9 mouse cellular contexts compared by ENCODE assay signal in the genomic region with DNA sequence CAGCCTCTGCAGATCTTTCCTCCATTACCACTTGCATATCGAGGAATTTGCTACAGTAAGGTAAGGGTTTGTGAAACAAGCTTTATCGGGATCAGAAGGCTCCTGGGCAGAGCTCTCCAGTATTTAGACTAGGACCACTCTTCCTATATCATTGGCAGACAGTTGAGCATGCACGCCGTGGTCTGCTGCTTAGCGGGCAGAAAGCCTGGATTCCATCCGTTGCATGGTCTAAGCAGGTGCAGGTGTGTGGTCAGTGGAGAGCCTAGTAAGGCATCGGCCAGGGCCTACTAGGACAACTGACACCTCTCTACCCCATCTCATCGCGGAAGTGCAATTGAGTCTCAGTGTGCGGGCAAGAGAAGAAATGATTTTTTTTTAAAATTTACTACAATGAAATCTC. TPM values are rescaled to one million over a fixed set of nuclear protein-coding genes. Genes with fewer than 3 reads are reported as not detected.
DNase-seq lines count a peak whose midpoint lies in the region; ATAC-seq and TF ChIP-seq lines count a peak whose summit lies in the region.
"Had no signal": no experiment of that assay in that cellular context is flagged by ENCODE, and none has a peak within 500 bp of the region (broad histone marks: within the 10 kb centered on the region; RNA-seq: fewer than 3 reads in every experiment).

No protein-coding gene starts in this region.

- H3K9ac ChIP-seq in heart, embryonic 11.5 days (ENCODE audit: low read depth, low read length) = no peak overlapping the region
- peak overlapping the region; percentile 26; the same call in 1 of the 2 replicates for H3K9ac ChIP-seq in forebrain, embryonic 13.5 days
- H3K9ac ChIP-seq in limb, embryonic 14.5 days (ENCODE audit: low read depth, low read length, severe bottlenecking) = 0 out of 2 replicates have a peak overlapping the region, but pooled peaks have one; percentile 29

- H3K4me1 ChIP-seq in heart, embryonic 11.5 days (ENCODE audit: control insufficient read depth, insufficient read depth, low read length) = no peaks in the 10 kb centered on the region; the same call in 1 of the 2 replicates
- peaks cover 15% of the 10 kb centered on the region for H3K4me1 ChIP-seq in forebrain, embryonic 13.5 days
- H3K4me1 ChIP-seq in limb, embryonic 14.5 days (ENCODE audit: control insufficient read depth, insufficient read depth, low read length) = peaks cover 9% of the 10 kb centered on the region

- no peaks in the 10 kb centered on the region for H3K9me3 ChIP-seq in heart, embryonic 11.5 days (replicated peaks; ENCODE audit: control insufficient read depth, low read length)
- no peaks in the 10 kb centered on the region for H3K9me3 ChIP-seq in forebrain, embryonic 13.5 days (replicated peaks)
- no peaks in the 10 kb centered on the region for H3K9me3 ChIP-seq in limb, embryonic 14.5 days (ENCODE audit: control insufficient read depth, low read length)

- no peak overlapping the region for H3K27ac ChIP-seq in heart, embryonic 11.5 days (ENCODE audit: low read depth, low read length)
- no peak overlapping the region for H3K27ac ChIP-seq in forebrain, embryonic 13.5 days
- H3K27ac ChIP-seq in limb, embryonic 14.5 days (replicated peaks; ENCODE audit: low read depth, low read length) = no peak overlapping the region

- WGBS in heart, embryonic 11.5 days (ENCODE audit: insufficient replicate concordance) = 24% methylated on average over 10 of the region's 10 CpGs
- WGBS in forebrain, embryonic 13.5 days = 5% methylated on average over 10 of the region's 10 CpGs
- 12% methylated on average over 10 of the region's 10 CpGs for WGBS in limb, embryonic 14.5 days

- peak overlapping the region; percentile 31; the same call in 1 of the 2 replicates for H3K4me2 ChIP-seq in heart, embryonic 11.5 days
- peak overlapping the region; percentile 47 for H3K4me2 ChIP-seq in forebrain, embryonic 13.5 days
- 0 out of 2 replicates have a peak overlapping the region, but pooled peaks have one; percentile 9 for H3K4me2 ChIP-seq in limb, embryonic 14.5 days (replicated peaks; ENCODE audit: low read depth, low read length, severe bottlenecking)

- no peak for DNase-seq in heart, adult 11 months
- DNase-seq in ES-CJ7 (ENCODE audit: low read depth, low spot score) = peak; percentile 41
- DNase-seq in limb, embryonic 14.5 days (ENCODE audit: low spot score) = no peak
- no peak for DNase-seq in spleen, adult 12 weeks (ENCODE audit: low spot score)
- DNase-seq in left cerebral cortex, adult 9 months (ENCODE audit: low spot score in 2 of 2) = no peak
- DNase-seq: kidney, adult 8-10 months had no signal

- no peak overlapping the region for H3K4me3 ChIP-seq in heart, embryonic 11.5 days (ENCODE audit: low read depth, low read length)
- H3K4me3 ChIP-seq in forebrain, embryonic 13.5 days = peak overlapping the region; percentile 7; the same call in 1 of the 2 replicates
- H3K4me3 ChIP-seq in limb, embryonic 14.5 days (replicated peaks; ENCODE audit: low read length) = no peak overlapping the region

- no peak for ATAC-seq in heart, embryonic 11.5 days (replicated peaks; ENCODE audit: insufficient number of reproducible peaks, low FRiP score, low TSS enrichment)
- peak; percentile 44; the same call in 1 of the 2 replicates for ATAC-seq in forebrain, embryonic 13.5 days
- no peak for ATAC-seq in limb, embryonic 14.5 days (ENCODE audit: low FRiP score, low read depth)
- ATAC-seq in cerebellum, adult (ENCODE audit: insufficient number of reproducible peaks, low FRiP score, low TSS enrichment) = no peak

- no peaks in the 10 kb centered on the region; the same call in 1 of the 2 replicates for H3K27me3 ChIP-seq in heart, embryonic 11.5 days (ENCODE audit: control insufficient read depth, insufficient read depth, low read length)
- peaks cover 80% of the 10 kb centered on the region for H3K27me3 ChIP-seq in forebrain, embryonic 13.5 days
- H3K27me3 ChIP-seq in limb, embryonic 14.5 days (ENCODE audit: control insufficient read depth, insufficient read depth, low read length) = no peaks in the 10 kb centered on the region

- TF ChIP-seq POLR2A in limb, embryonic 14.5 days (IDR thresholded peaks at IDR 0.05; ENCODE audit: borderline replicate concordance, extremely low read depth, insufficient read depth, insufficient read length) = no peak

- no peaks in the 10 kb centered on the region for H3K36me3 ChIP-seq in heart, embryonic 11.5 days (ENCODE audit: control insufficient read depth, insufficient read depth, low read length)
- H3K36me3 ChIP-seq in forebrain, embryonic 13.5 days (ENCODE audit: poor library complexity, severe bottlenecking) = no peaks in the 10 kb centered on the region
- H3K36me3 ChIP-seq in limb, embryonic 14.5 days (ENCODE audit: control insufficient read depth, insufficient read depth, low read length) = no peaks in the 10 kb centered on the region

RNA-seq across cellular contexts. Expression of a gene that starts 41.2 kb away (rescaled TPM):
- polyA plus RNA-seq in heart, embryonic 11.5 days (2014; fragmentation: Nextera tagmentation; extraction: Ambion mirVana) = not detected in 2 replicates
- polyA plus RNA-seq in forebrain, embryonic 13.5 days (2015; fragmentation: Nextera tagmentation; extraction: Ambion mirVana) = 0.13 TPM in 1 of 2 replicates, not detected in the other
- 5.8 and 6.4 TPM in 2 replicates for polyA plus RNA-seq in limb, embryonic 14.5 days (2012; rRNA removed)
- polyA plus RNA-seq in limb, embryonic 14.5 days (2014; fragmentation: Nextera tagmentation; extraction: Ambion mirVana) = 3.9 and 5.2 TPM in 2 replicates
